Mouse (Mus musculus) ovary, adult 2 months (tissue): Measurements from ENCODE around the gene Xxylt1. TPM values are rescaled to one million over a fixed set of nuclear protein-coding genes. Genes with fewer than 3 reads are reported as not detected.

Experiments used
- polyA plus RNA-seq: library from polyadenylated mRNA; depleted of rRNA; stranded (reverse); fragments of >200 nt; gene quantifications from 2 replicates; pipeline ENCODE4 v1.2.3, GENCODE M21; 2012; rRNA removed

The Xxylt1 gene
- 30.9 and 36.7 TPM in 2 replicates for polyA plus RNA-seq

GRCm38 (mm10) chr16:31081125-31081664 is at the start of gene Xxylt1:
TSS of gene Xxylt1 (minus strand) at chr16:31081432.

Other genes starting within 250 kb of the Xxylt1 start
- gene Acap2, start 119.8 kb upstream of the Xxylt1 start, polyA plus RNA-seq, result 15.5 and 16.3 TPM in 2 replicates
- gene Ppp1r2, start 193.8 kb upstream of the Xxylt1 start, polyA plus RNA-seq, result 51.3 and 95.0 TPM in 2 replicates
- 0.68 and 0.85 TPM in 2 replicates for gene Apod, start 233.4 kb upstream of the Xxylt1 start, polyA plus RNA-seq